Mouse (Mus musculus): ENCODE data around the gene Dera. TPM values are rescaled to one million over a fixed set of nuclear protein-coding genes. Genes with fewer than 3 reads are reported as not detected.

Gene Dera
- total and polyA plus RNA-seq, 3 experiments: 59.5 to 80.6 (median 78.0) TPM

GRCm38 (mm10) chr6:137885644-137886043 is 131.3 kb downstream of the Dera start:
- H3K79me2 ChIP-seq (replicated peaks; ENCODE audit: control insufficient read depth, extremely low read depth, insufficient read depth, poor library complexity, severe bottlenecking): no peaks in the 10 kb centered on the region
- no peaks in the 10 kb centered on the region for H3K36me3 ChIP-seq (replicated peaks in 1 of 2; ENCODE audit: control insufficient read depth in 1 of 2, insufficient read depth in 1 of 2, low read length in 1 of 2)
- H3K9me3 ChIP-seq (replicated peaks; ENCODE audit: low read length): peaks cover 4% of the 10 kb centered on the region
- no peak overlapping the region for H3K9ac ChIP-seq (ENCODE audit: insufficient read depth, low read depth)
- H3K4me3 ChIP-seq (replicated peaks in 1 of 3; ENCODE audit: low read depth in 2 of 3, low read length in 2 of 3, poor library complexity in 1 of 3): no peak overlapping the region
- peaks cover 1% of the 10 kb centered on the region for H3K27me3 ChIP-seq (replicated peaks)
- no peaks in the 10 kb centered on the region for H3K4me1 ChIP-seq (ENCODE audit: control insufficient read depth in 1 of 2, insufficient read depth in 2 of 2)
- in situ Hi-C loops (cut with MboI; ENCODE audit: low pct_ligation_motif_present, low pct_unique_long_range_greater_than_20kb, low sequenced_read_pairs): no loop called here
- no peak for TF ChIP-seq UBTF (IDR thresholded peaks at IDR 0.05; ENCODE audit: low read depth, low read length)
- no peak for TF ChIP-seq SMC3 (IDR thresholded peaks at IDR 0.05; ENCODE audit: low read depth, low read length)
- TF ChIP-seq HCFC1 (IDR thresholded peaks at IDR 0.05; ENCODE audit: low read depth, low read length): no peak
- TF ChIP-seq MEF2A (IDR thresholded peaks at IDR 0.05; ENCODE audit: borderline replicate concordance, low read depth, low read length): no peak
- no peak for TF ChIP-seq CHD2 (IDR thresholded peaks at IDR 0.05; ENCODE audit: low read length)
- TF ChIP-seq CHD1 (IDR thresholded peaks at IDR 0.05; ENCODE audit: low read depth, low read length): no peak
- TF ChIP-seq KAT2A (IDR thresholded peaks at IDR 0.05; ENCODE audit: insufficient replicate concordance, low read length): no peak
- no peak for TF ChIP-seq MAZ (IDR thresholded peaks at IDR 0.05; ENCODE audit: low read depth, low read length)
- TF ChIP-seq TCF12 (IDR thresholded peaks at IDR 0.05; ENCODE audit: low read depth, low read length): no peak
- TF ChIP-seq ETS1 (conservative IDR thresholded peaks at IDR 0.05; ENCODE audit: low read depth, low read length): no peak
- TF ChIP-seq NRF1 (IDR thresholded peaks at IDR 0.05; ENCODE audit: low read depth, low read length): no peak
- no peak for TF ChIP-seq IRF4 (IDR thresholded peaks at IDR 0.05; ENCODE audit: low read depth, low read length)
- no peak for TF ChIP-seq JUND (conservative IDR thresholded peaks at IDR 0.05; ENCODE audit: low read depth, low read length)
- TF ChIP-seq MAFK (IDR thresholded peaks at IDR 0.05; ENCODE audit: insufficient replicate concordance, low read length): no peak
- TF ChIP-seq MXI1 (IDR thresholded peaks at IDR 0.05; ENCODE audit: low read depth, low read length): no peak
- no peak for TF ChIP-seq JUN (IDR thresholded peaks at IDR 0.05; ENCODE audit: insufficient read depth, low read depth, low read length)
- TF ChIP-seq POLR2AphosphoS2 (IDR thresholded peaks at IDR 0.05; ENCODE audit: low read depth, low read length): no peak
- TF ChIP-seq USF2 (conservative IDR thresholded peaks at IDR 0.05; ENCODE audit: low read depth, low read length): no peak
- no peak for TF ChIP-seq ZKSCAN1 (IDR thresholded peaks at IDR 0.05; ENCODE audit: borderline replicate concordance, low read depth, low read length)
- no peak for DNase-seq (ENCODE audit: extremely low read depth)
- H3K27ac ChIP-seq (ENCODE audit: insufficient read depth, low read depth): no peak overlapping the region
- dilution Hi-C loops (cut with MboI; ENCODE audit: extremely low pct_ligation_motif_present, extremely low pct_unique_long_range_greater_than_20kb, low sequenced_read_pairs): no loop called here
- no peak overlapping the region for H3K4me2 ChIP-seq (ENCODE audit: insufficient read depth, low read depth, poor library complexity, severe bottlenecking)

- Histone ChIP-seq H3K36me3 (replicated peaks in 1 of 2; ENCODE audit: control insufficient read depth in 1 of 2, insufficient read depth in 1 of 2, low read length in 1 of 2) (no peaks in the 10 kb centered on the region), H3K27ac (ENCODE audit: insufficient read depth, low read depth) (no peak overlapping the region), H3K79me2 (replicated peaks; ENCODE audit: control insufficient read depth, extremely low read depth, insufficient read depth, poor library complexity, severe bottlenecking) (no peaks in the 10 kb centered on the region), H3K9me3 (replicated peaks; ENCODE audit: low read length) (peaks cover 7% of the 10 kb centered on the region), H3K9ac (ENCODE audit: insufficient read depth, low read depth) (no peak overlapping the region), H3K27me3 (replicated peaks) (peaks cover 1% of the 10 kb centered on the region), H3K4me1 (ENCODE audit: control insufficient read depth in 1 of 2, insufficient read depth in 2 of 2) (no peaks in the 10 kb centered on the region), H3K4me3 (replicated peaks in 1 of 3; ENCODE audit: low read depth in 2 of 3, low read length in 2 of 3, poor library complexity in 1 of 3) (no peak overlapping the region), H3K4me2 (ENCODE audit: insufficient read depth, low read depth, poor library complexity, severe bottlenecking) (no peak overlapping the region)
- in situ Hi-C loops (cut with MboI; ENCODE audit: low pct_ligation_motif_present, low pct_unique_long_range_greater_than_20kb, low sequenced_read_pairs) (no loop called here), dilution Hi-C loops (cut with MboI; ENCODE audit: extremely low pct_ligation_motif_present, extremely low pct_unique_long_range_greater_than_20kb, low sequenced_read_pairs) (no loop called here)
- no peak for TF ChIP-seq JUND (conservative IDR thresholded peaks at IDR 0.05; ENCODE audit: low read depth, low read length)
- no peak for TF ChIP-seq USF2 (conservative IDR thresholded peaks at IDR 0.05; ENCODE audit: low read depth, low read length)
- no peak for TF ChIP-seq MAX (IDR thresholded peaks at IDR 0.05; ENCODE audit: low read length)
- no peak for TF ChIP-seq MAFK (IDR thresholded peaks at IDR 0.05; ENCODE audit: insufficient replicate concordance, low read length)
- no peak for TF ChIP-seq HCFC1 (IDR thresholded peaks at IDR 0.05; ENCODE audit: low read depth, low read length)
- no peak for TF ChIP-seq NELFE (IDR thresholded peaks at IDR 0.05; ENCODE audit: low read depth, low read length)
- no peak for TF ChIP-seq PAX5 (IDR thresholded peaks at IDR 0.05; ENCODE audit: low read length)
- TF ChIP-seq ZKSCAN1 (IDR thresholded peaks at IDR 0.05; ENCODE audit: borderline replicate concordance, low read depth, low read length): no peak
- no peak for TF ChIP-seq E2F4 (IDR thresholded peaks at IDR 0.05; ENCODE audit: insufficient replicate concordance, low read depth, low read length)
- TF ChIP-seq GABPA (IDR thresholded peaks at IDR 0.05; ENCODE audit: insufficient replicate concordance, low read depth, low read length): no peak
- TF ChIP-seq ELF1 (IDR thresholded peaks at IDR 0.05; ENCODE audit: low read depth, low read length): no peak
- TF ChIP-seq UBTF (IDR thresholded peaks at IDR 0.05; ENCODE audit: low read depth, low read length): no peak
- no peak for TF ChIP-seq ZNF384 (IDR thresholded peaks at IDR 0.05; ENCODE audit: low read depth, low read length)
- no peak for TF ChIP-seq RCOR1 (conservative IDR thresholded peaks at IDR 0.05; ENCODE audit: low read depth, low read length)
- TF ChIP-seq MYC (IDR thresholded peaks at IDR 0.05; ENCODE audit: low read depth, low read length): no peak
- TF ChIP-seq TBP (conservative IDR thresholded peaks at IDR 0.05; ENCODE audit: low read depth, low read length): no peak
- TF ChIP-seq MXI1 (IDR thresholded peaks at IDR 0.05; ENCODE audit: low read depth, low read length): no peak
- DNase-seq (ENCODE audit: extremely low read depth): no peak
These were observed 132.0 kb downstream of the Dera start for GRCm38 (mm10) chr6:137886210-137886979.
